Mouse (Mus musculus) hindbrain, embryonic 14.5 days (tissue): ENCODE data around the gene Has1. TPM values are rescaled to one million over a fixed set of nuclear protein-coding genes. Genes with fewer than 3 reads are reported as not detected.

Experiments
- ATAC-seq: fragments of 200-750 bp; cut with Nextera tagmentation; 2 replicates; pipeline ENCODE4 v1.8.0; 2017; ENCODE audit warnings: moderate number of reproducible peaks, mild to moderate bottlenecking, moderate TSS enrichment, moderate library complexity; ENCODE audit not compliant: low FRiP score
- DNase-seq: peaks from one replicate; pipeline ENCODE4 v3.0.0-alpha.2; 2015; ENCODE audit warnings: low spot score
- H3K27ac ChIP-seq: fragments of 300-500 bp; sonication (generic); 2 replicates; pipeline ENCODE4 v1.5.1; 2014; ENCODE audit warnings: mild to moderate bottlenecking, moderate library complexity
- H3K27me3 ChIP-seq: fragments of 300-500 bp; sonication (generic); 2 replicates; pipeline ENCODE4 v1.6.1; 2014; ENCODE audit warnings: mild to moderate bottlenecking, low read length, mixed read lengths; ENCODE audit not compliant: control insufficient read depth, insufficient read depth
- H3K36me3 ChIP-seq: fragments of 300-500 bp; sonication (generic); replicated peaks from 2 replicates; pipeline ENCODE4 v1.6.1; 2014; ENCODE audit not compliant: control insufficient read depth, insufficient read depth
- H3K4me1 ChIP-seq: fragments of 300-500 bp; sonication (generic); replicated peaks from 2 replicates; pipeline ENCODE4 v1.6.1; 2014; ENCODE audit warnings: antibody characterized with exemption, low read length, mixed read lengths; ENCODE audit not compliant: control insufficient read depth, insufficient read depth
- H3K4me2 ChIP-seq: fragments of 300-500 bp; sonication (generic); replicated peaks from 2 replicates; pipeline ENCODE4 v1.6.1; 2014; ENCODE audit warnings: mild to moderate bottlenecking, moderate library complexity
- H3K4me3 ChIP-seq: fragments of 300-500 bp; sonication (generic); replicated peaks from 2 replicates; pipeline ENCODE4 v1.5.1; 2014; ENCODE audit warnings: mild to moderate bottlenecking, low read length
- H3K9ac ChIP-seq: fragments of 300-500 bp; sonication (generic); 2 replicates; pipeline ENCODE4 v1.6.1; 2014
- H3K9me3 ChIP-seq: fragments of 300-500 bp; sonication (generic); 2 replicates; pipeline ENCODE4 v1.6.1; 2016; ENCODE audit warnings: low read length; ENCODE audit not compliant: control insufficient read depth
- WGBS: fragments of 180-500 bp; shearing (Covaris S2); extraction: QIAGEN DNeasy Blood & Tissue Kit; methylation state at CpG from one replicate; pipeline ENCODE4 v1.1.7; 2014; 5-methylcytosine and 5-hydroxymethylcytosine counted together
- polyA plus RNA-seq: library from polyadenylated mRNA; unstranded; fragments of >200 nt; fragmentation: Nextera tagmentation; extraction: Ambion mirVana; gene quantifications from 2 replicates; pipeline ENCODE4 v1.2.1, GENCODE M21; 2014

Has1 gene
- 0.95 and 1.8 TPM in 2 replicates for polyA plus RNA-seq

DNA sequence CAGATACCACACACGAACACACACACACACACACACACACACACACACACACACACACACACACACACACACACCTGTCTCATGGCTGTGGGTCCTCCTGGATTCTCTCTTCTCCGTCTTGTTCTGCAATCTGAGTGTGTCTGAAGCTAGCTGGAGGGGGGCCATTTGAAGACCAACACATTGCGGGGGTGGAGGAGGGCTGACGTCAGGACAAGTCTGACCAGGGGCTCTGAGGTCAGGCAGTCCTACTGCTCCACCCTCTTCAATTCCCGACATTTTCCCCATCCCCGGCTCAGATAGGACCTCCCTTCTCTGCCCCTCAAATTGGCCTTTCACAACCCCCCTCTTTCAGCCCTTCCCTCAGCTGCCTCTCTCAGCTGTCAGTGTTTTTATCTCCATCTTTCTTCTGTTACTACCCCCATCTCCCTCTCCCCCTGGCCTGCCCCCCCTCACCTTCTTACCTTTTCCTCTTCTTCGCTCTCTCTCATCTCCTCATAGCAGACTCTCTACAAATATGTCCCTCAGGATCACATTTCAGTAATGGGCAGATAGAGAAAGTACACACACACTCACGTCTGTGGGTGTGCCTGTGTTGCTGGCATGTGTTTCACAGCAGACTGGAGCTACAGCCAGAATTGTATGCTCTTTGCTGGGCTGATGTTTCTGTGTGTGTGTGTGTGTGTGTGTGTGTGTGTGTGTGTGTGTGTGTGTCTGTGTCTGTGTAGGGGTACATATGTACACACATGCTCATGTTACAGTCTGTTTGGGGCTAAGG is at the start of gene Has1:
Gene Has1, minus strand, starts transcription at position 142 of the 775 bp plus-strand sequence.
- WGBS = 68% methylated on average over 8 of the region's 8 CpGs

DNA sequence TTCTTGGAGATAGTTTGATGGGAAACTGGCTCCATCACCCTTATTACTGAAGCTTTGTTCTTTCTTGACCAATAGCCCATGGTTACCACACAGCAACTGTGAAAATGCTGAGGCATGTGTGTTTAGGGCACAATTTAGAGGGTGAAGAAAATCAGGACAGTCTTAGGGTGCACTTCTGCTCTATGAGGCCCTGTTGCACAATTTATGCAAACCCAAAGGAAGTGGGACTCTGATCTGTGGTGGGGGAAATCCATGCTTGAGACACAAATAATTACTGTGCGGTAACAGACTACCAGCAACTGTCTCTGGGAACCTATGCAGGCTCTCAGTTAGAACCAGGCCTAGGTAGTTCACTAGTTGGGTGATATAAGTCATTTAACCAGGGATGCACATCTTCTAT is 45.8 kb upstream of the Has1 start:
- no peak overlapping the region for H3K4me3 ChIP-seq
- no peaks in the 10 kb centered on the region for H3K9me3 ChIP-seq
- no peaks in the 10 kb centered on the region for H3K27me3 ChIP-seq
- H3K9ac ChIP-seq = no peak overlapping the region
- H3K36me3 ChIP-seq = no peaks in the 10 kb centered on the region
- no peak overlapping the region for H3K4me2 ChIP-seq
- WGBS = 89% methylated on average over 1 of the region's 1 CpGs
- no peak overlapping the region for H3K27ac ChIP-seq
- no peaks in the 10 kb centered on the region for H3K4me1 ChIP-seq
- DNase-seq = no peak
- ATAC-seq = no peak

More for the DNA sequence above, at the start of gene Has1:
- H3K27ac ChIP-seq = no peak within 1 kb of the TSS
- no peak within 1 kb of the TSS for H3K9ac ChIP-seq
- H3K9me3 ChIP-seq = no peaks in the 10 kb centered on the region
- no peak within 1 kb of the TSS for H3K4me2 ChIP-seq
- H3K4me1 ChIP-seq = no peaks in the 10 kb centered on the region
- H3K4me3 ChIP-seq = no peak within 1 kb of the TSS
- H3K27me3 ChIP-seq = no peaks in the 10 kb centered on the region
- no peak for DNase-seq
- no peaks in the 10 kb centered on the region for H3K36me3 ChIP-seq
- ATAC-seq = peak; percentile 51; the same call in 1 of the 2 replicates

DNA sequence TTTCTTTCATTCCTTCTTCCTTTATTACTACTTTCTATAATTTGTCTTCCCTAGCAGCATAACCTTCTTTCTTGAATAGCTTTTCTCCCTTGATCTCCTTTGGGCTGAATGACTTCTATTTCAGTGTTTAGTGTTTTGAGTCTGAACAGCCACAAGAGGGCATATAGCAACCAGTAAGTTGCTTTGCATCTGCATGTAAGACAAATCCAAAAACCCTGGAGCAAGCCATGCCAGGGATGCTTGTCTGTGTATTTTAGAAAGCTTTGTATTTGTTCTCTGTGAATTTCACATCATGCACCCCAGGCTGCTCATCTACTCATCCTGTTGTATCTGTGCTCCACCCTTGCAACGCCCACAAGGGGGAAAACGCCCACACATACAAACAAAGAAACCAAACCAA is 44.3 kb upstream of the Has1 start:
- no peak overlapping the region for H3K4me3 ChIP-seq
- DNase-seq (peak; percentile 67), ATAC-seq (peak; percentile 57; the same call in 1 of the 2 replicates)
- 84% methylated on average over 2 of the region's 2 CpGs for WGBS
- H3K27ac ChIP-seq = no peak overlapping the region
- no peaks in the 10 kb centered on the region for H3K4me1 ChIP-seq
- H3K4me2 ChIP-seq = no peak overlapping the region
- H3K9ac ChIP-seq = no peak overlapping the region
- no peaks in the 10 kb centered on the region for H3K27me3 ChIP-seq
- no peaks in the 10 kb centered on the region for H3K36me3 ChIP-seq
- H3K9me3 ChIP-seq = no peaks in the 10 kb centered on the region

DNA sequence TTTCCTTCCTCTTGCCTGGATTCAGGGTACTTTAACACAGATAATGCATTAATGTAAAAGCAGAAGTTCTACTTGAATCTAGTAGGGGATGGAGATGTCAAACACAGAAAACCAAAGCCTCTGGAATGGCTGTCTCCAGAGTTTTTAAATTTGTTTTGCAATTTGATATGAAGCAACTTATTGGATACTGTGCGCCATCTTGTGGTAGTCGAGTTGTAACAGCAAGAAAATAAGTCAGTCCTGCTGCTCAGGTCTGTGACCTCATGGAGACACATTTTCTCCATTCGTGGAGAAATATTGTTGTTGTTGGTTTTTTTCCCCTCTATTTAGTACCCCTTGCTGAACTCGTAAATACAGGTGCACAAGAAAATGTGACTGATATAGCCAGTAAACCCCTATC is 41.0 kb upstream of the Has1 start:
- Histone ChIP-seq H3K4me3 (no peak overlapping the region), H3K9ac (no peak overlapping the region), H3K27ac (no peak overlapping the region), H3K27me3 (no peaks in the 10 kb centered on the region), H3K4me1 (no peaks in the 10 kb centered on the region), H3K36me3 (no peaks in the 10 kb centered on the region), H3K4me2 (no peak overlapping the region), H3K9me3 (no peaks in the 10 kb centered on the region)
- no peak for ATAC-seq
- 6% methylated on average over 4 of the region's 4 CpGs for WGBS
- DNase-seq = peak; percentile 84

DNA sequence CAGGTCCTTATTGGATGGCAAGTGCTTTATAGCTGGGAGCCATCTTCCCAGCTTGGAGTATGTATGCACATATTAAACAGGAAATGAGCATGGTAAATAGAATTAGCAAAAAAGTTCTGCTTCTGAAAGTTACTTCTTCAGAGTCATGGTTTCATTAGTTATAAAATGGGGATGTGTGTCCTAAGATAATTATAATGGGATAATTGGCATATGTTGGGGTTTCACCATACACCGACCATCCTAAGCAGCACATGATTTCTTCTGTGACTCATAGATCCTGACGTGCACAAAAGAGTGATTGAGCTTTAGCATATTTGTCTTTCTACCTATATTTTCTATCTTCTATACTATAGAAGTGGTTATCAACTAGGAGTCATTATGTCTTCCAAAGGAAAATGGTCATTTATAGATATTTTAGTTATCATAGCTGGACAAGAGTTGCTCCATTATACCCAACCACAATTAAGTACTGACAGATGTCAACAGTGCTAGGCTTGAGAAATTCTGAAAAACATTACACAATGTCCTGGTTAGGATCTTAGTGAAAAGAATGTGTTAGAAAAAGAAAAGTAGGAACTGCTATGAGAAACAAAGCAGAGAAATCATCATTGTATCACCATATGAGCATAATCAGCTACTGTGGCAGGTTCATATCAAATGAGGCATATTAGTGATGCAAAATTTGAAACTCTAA is 34.9 kb upstream of the Has1 start:
- Histone ChIP-seq H3K9ac (no peak overlapping the region), H3K27ac (no peak overlapping the region), H3K4me3 (no peak overlapping the region), H3K27me3 (no peaks in the 10 kb centered on the region), H3K4me1 (no peaks in the 10 kb centered on the region), H3K36me3 (no peaks in the 10 kb centered on the region), H3K9me3 (no peaks in the 10 kb centered on the region), H3K4me2 (no peak overlapping the region)
- WGBS = 84% methylated on average over 2 of the region's 2 CpGs
- DNase-seq (no peak), ATAC-seq (no peak)

GRCm38 (mm10) chr17:17887774-17888248 is 32.8 kb upstream of the Has1 start, which contains the start of the genes Fpr2 and Fpr3:
Fpr2 (plus strand) TSS chr17:17887824.
Fpr3 (plus strand) TSS chr17:17887852.
- no peaks in the 10 kb centered on the region for H3K36me3 ChIP-seq
- DNase-seq (no peak), ATAC-seq (no peak)
- H3K4me1 ChIP-seq = no peaks in the 10 kb centered on the region
- H3K9me3 ChIP-seq = no peaks in the 10 kb centered on the region
- H3K27ac ChIP-seq = no peak within 1 kb of the TSS
- H3K9ac ChIP-seq = no peak within 1 kb of the TSS
- 58% methylated on average over 1 of the region's 1 CpGs for WGBS
- no peaks in the 10 kb centered on the region for H3K27me3 ChIP-seq
- no peak within 1 kb of the TSS for H3K4me3 ChIP-seq
- no peak within 1 kb of the TSS for H3K4me2 ChIP-seq

DNA sequence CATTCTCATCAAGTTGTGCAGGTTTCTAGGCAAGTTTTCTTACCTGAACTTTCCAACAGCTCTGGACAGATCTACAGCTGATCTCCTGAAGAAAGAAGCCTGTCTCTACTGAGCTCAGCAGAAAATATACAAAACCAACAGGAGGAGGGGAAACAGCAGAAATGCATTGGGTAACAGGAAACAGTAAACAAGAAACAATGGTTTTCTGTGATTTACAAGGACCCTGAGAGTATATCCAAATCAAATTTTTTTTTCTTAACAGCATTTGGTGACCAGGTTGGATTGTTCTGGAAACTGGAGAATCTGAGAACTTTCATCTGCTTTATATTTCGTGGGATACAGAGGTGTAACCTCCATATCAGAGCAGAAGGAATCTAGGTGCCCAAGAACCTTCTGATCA is 28.8 kb upstream of the Has1 start, which contains the start of gene Fpr1:
Gene Fpr1, minus strand, starts transcription at position 101 of the 400 bp plus-strand sequence.
- Histone ChIP-seq H3K9ac (no peak within 1 kb of the TSS), H3K4me2 (no peak within 1 kb of the TSS), H3K9me3 (no peaks in the 10 kb centered on the region), H3K27ac (no peak within 1 kb of the TSS), H3K4me1 (no peaks in the 10 kb centered on the region), H3K4me3 (no peak within 1 kb of the TSS), H3K36me3 (no peaks in the 10 kb centered on the region), H3K27me3 (no peaks in the 10 kb centered on the region)
- DNase-seq = no peak
- ATAC-seq = no peak
- WGBS = 50% methylated on average over 1 of the region's 1 CpGs

DNA sequence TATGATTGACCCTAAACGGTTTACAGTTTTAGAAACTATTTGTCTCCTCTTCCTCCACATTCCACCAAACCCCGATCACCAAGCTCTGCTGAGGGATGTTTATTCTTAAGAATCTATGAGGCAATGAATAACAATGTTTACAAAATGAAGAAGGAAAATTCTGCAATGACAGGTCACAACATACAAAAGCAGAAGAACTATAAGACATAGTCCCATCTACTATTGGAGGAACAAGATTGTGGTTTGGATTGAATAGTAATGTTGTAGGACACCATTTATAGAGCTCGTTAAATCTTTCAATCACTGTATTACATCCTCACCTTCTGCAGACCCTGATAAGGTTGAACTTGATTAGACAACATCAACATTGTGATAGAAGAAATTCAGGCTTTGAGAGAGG is 27.7 kb upstream of the Has1 start:
- Histone ChIP-seq H3K4me1 (no peaks in the 10 kb centered on the region), H3K27ac (no peak overlapping the region), H3K4me2 (no peak overlapping the region), H3K9ac (no peak overlapping the region), H3K4me3 (no peak overlapping the region), H3K9me3 (no peaks in the 10 kb centered on the region), H3K27me3 (no peaks in the 10 kb centered on the region), H3K36me3 (no peaks in the 10 kb centered on the region)
- ATAC-seq (no peak), DNase-seq (no peak)
- 89% methylated on average over 3 of the region's 3 CpGs for WGBS

- no peak overlapping the region for H3K9ac ChIP-seq
- no peak overlapping the region for H3K4me2 ChIP-seq
- H3K4me3 ChIP-seq = no peak overlapping the region
- WGBS = 80% methylated on average over 1 of the region's 1 CpGs
- H3K27me3 ChIP-seq = no peaks in the 10 kb centered on the region
- H3K4me1 ChIP-seq = no peaks in the 10 kb centered on the region
- no peaks in the 10 kb centered on the region for H3K9me3 ChIP-seq
- DNase-seq (no peak), ATAC-seq (no peak)
- no peak overlapping the region for H3K27ac ChIP-seq
- no peaks in the 10 kb centered on the region for H3K36me3 ChIP-seq
These were observed 24.3 kb upstream of the Has1 start for GRCm38 (mm10) chr17:17879347-17879746.
